Comparison of ENCODE assay signal across 9 mouse cellular contexts in the genomic region with DNA sequence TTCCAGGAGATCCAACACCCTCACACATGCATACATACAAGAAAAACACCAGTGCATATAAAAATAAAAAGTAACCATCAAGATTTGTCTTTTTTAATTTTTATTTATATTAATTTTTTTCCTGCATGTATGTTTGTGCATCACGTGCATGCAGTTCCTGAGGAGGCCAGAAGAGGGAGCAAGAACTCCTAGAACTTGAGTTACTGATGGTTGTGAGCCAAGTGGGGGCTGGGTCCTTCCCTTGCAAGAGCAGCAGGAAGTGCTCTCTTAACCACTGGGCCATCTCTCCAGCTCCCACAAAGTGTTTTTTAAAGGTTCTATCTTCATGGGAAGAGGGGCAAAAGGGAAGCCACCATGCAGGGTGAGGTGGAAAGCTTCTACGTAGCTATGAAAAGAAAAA. TPM values are rescaled to one million over a fixed set of nuclear protein-coding genes. Genes with fewer than 3 reads are reported as not detected.
DNase-seq lines count a peak whose midpoint lies in the region; ATAC-seq lines count a peak whose summit lies in the region.
"Had no signal": no experiment of that assay in that cellular context is flagged by ENCODE, and none has a peak within 500 bp of the region (broad histone marks: within the 10 kb centered on the region; RNA-seq: fewer than 3 reads in every experiment).

No protein-coding gene starts in this region.

- H3K27ac ChIP-seq in kidney, embryonic 14.5 days (ENCODE audit: low read depth, low read length): no peak overlapping the region
- H3K27ac ChIP-seq: embryonic facial prominence, embryonic 13.5 days had no signal

- H3K4me3 ChIP-seq in kidney, embryonic 14.5 days (ENCODE audit: low read length): no peak overlapping the region
- H3K4me3 ChIP-seq: embryonic facial prominence, embryonic 13.5 days had no signal

- peak; percentile 64 for DNase-seq in kidney, adult 9 months
- DNase-seq in 416B (ENCODE audit: low read depth): peak; percentile 61
- DNase-seq in B cell, adult 2 months: peak; percentile 27 to 35
- DNase-seq in induced T-regulatory cell, adult 2 months (ENCODE audit: low read depth): peak; percentile 81
- no peak for DNase-seq in right cerebral cortex, postnatal 25 days
- DNase-seq in right cerebral cortex, postnatal 10 days (ENCODE audit: low spot score in 2 of 2): no peak

- no peak for ATAC-seq in kidney, embryonic 14.5 days (ENCODE audit: low FRiP score, low TSS enrichment)
- ATAC-seq in inflammation-experienced regulatory T-cells, adult 6 months: no peak

- H3K9me3 ChIP-seq in kidney, embryonic 14.5 days (ENCODE audit: control insufficient read depth, low read length): peaks cover 4% of the 10 kb centered on the region; the same call in 1 of the 2 replicates
- H3K9me3 ChIP-seq: embryonic facial prominence, embryonic 13.5 days had no signal

- H3K27me3 ChIP-seq in kidney, embryonic 14.5 days (ENCODE audit: control insufficient read depth, insufficient read depth, low read length): no peaks in the 10 kb centered on the region
- H3K27me3 ChIP-seq: embryonic facial prominence, embryonic 13.5 days had no signal

- peaks cover 41% of the 10 kb centered on the region for H3K36me3 ChIP-seq in kidney, embryonic 14.5 days (ENCODE audit: control insufficient read depth, insufficient read depth, low read length)

- no peak overlapping the region for H3K4me2 ChIP-seq in kidney, embryonic 14.5 days (replicated peaks; ENCODE audit: low read depth, low read length)
- H3K4me2 ChIP-seq: embryonic facial prominence, embryonic 13.5 days had no signal

- H3K9ac ChIP-seq in kidney, embryonic 14.5 days (ENCODE audit: low read depth, low read length): no peak overlapping the region
- H3K9ac ChIP-seq: embryonic facial prominence, embryonic 13.5 days had no signal

- WGBS in kidney, embryonic 14.5 days: 95% methylated on average over 2 of the region's 2 CpGs

- H3K4me1 ChIP-seq in kidney, embryonic 14.5 days (ENCODE audit: control insufficient read depth, insufficient read depth, low read length): peaks cover 21% of the 10 kb centered on the region

RNA-seq across cellular contexts. Expression of gene Ddr1, which starts 9.1 kb away (rescaled TPM):
- polyA plus RNA-seq in kidney, embryonic 14.5 days (2014; fragmentation: Nextera tagmentation; extraction: Ambion mirVana): 34.6 and 52.0 TPM in 2 replicates
- polyA plus RNA-seq in inflammation-experienced regulatory T-cells, adult 6 months (2017; shearing (Covaris generic)): 1 to 10 TPM in 1 of 3 experiments, under 1 TPM in 2; 0.65 to 1.1 (median 0.73) TPM

RNA-seq across cellular contexts. Expression of gene Gtf2h4, which starts 21.8 kb away (rescaled TPM):
- 50.7 and 56.7 TPM in 2 replicates for polyA plus RNA-seq in kidney, embryonic 14.5 days (2014; fragmentation: Nextera tagmentation; extraction: Ambion mirVana)
- 10 to 100 TPM; 16.7 to 24.7 (median 17.9) TPM for polyA plus RNA-seq in inflammation-experienced regulatory T-cells, adult 6 months (2017; shearing (Covaris generic))

RNA-seq across cellular contexts. Expression of gene Vars2, which starts 27.9 kb away (rescaled TPM):
- polyA plus RNA-seq in kidney, embryonic 14.5 days (2014; fragmentation: Nextera tagmentation; extraction: Ambion mirVana): 9.5 and 16.8 TPM in 2 replicates
- polyA plus RNA-seq in inflammation-experienced regulatory T-cells, adult 6 months (2017; shearing (Covaris generic)): 10 to 100 TPM; 10.4 to 13.2 (median 12.7) TPM

RNA-seq across cellular contexts. Expression of gene Mucl3, which starts 51.8 kb away (rescaled TPM):
- 0.15 and 0.24 TPM in 2 replicates for polyA plus RNA-seq in kidney, embryonic 14.5 days (2014; fragmentation: Nextera tagmentation; extraction: Ambion mirVana)
- under 1 TPM in 1 of 3 experiments, not detected in 2; 0.26 TPM for polyA plus RNA-seq in inflammation-experienced regulatory T-cells, adult 6 months (2017; shearing (Covaris generic))

Comparison
In these comparisons a context has a peak if more than half of its experiments do, and no peak if none do; other contexts are left out.
1. DNase-seq: peak in kidney, adult 9 months (single experiment), 416B (single experiment), B cell, adult 2 months (2 of 2) and induced T-regulatory cell, adult 2 months (single experiment); none in right cerebral cortex, postnatal 25 days (single experiment) and right cerebral cortex, postnatal 10 days (0 of 2).
2. RNA of gene Ddr1, which starts 9.1 kb away (polyA plus RNA-seq): 34.6 to 52.0 TPM in kidney, embryonic 14.5 days; 0.65 to 1.1 TPM in inflammation-experienced regulatory T-cells, adult 6 months; every median in the first group is over 10 times any median in the second.